Mouse (Mus musculus): ENCODE results near the gene Slc26a11. TPM values are rescaled to one million over a fixed set of nuclear protein-coding genes. Genes with fewer than 3 reads are reported as not detected.

Gene Slc26a11
- polyA plus RNA-seq, 2 experiments: 1.1 to 1.2 TPM

GRCm38 (mm10) chr11:119330592-119330991 lies 24.8 kb upstream of the Slc26a11 start:
- TF ChIP-seq CTCF (IDR thresholded peaks at IDR 0.05; ENCODE audit: low read depth): no peak
- no peak for TF ChIP-seq EP300 (IDR thresholded peaks at IDR 0.05; ENCODE audit: low read depth)
- H3K36me3 ChIP-seq (replicated peaks; ENCODE audit: control insufficient read depth, insufficient read depth, low read depth): no peaks in the 10 kb centered on the region
- H3K27ac ChIP-seq: no peak overlapping the region
- H3K9ac ChIP-seq (replicated peaks): no peak overlapping the region
- no peaks in the 10 kb centered on the region; the same call in 1 of the 2 replicates for H3K27me3 ChIP-seq (ENCODE audit: control insufficient read depth, insufficient read depth, low read length)
- no peak overlapping the region for H3K4me3 ChIP-seq (ENCODE audit: insufficient read depth in 1 of 2, low read depth in 2 of 2, low read length in 2 of 2)
- no peak overlapping the region for H3K4me2 ChIP-seq (ENCODE audit: low read depth)
- ATAC-seq (ENCODE audit: insufficient read depth): no peak
- DNase-seq (ENCODE audit: low read depth in 3 of 3, low spot score in 3 of 3): no peak
- 43% methylated on average over 4 of the region's 4 CpGs for WGBS (ENCODE audit: insufficient replicate concordance)
- H3K4me1 ChIP-seq (replicated peaks; ENCODE audit: control insufficient read depth in 2 of 2, insufficient read depth in 2 of 2, low read length in 1 of 2): no peaks in the 10 kb centered on the region
- H3K9me3 ChIP-seq (ENCODE audit: control insufficient read depth, low read length): no peaks in the 10 kb centered on the region

DNA sequence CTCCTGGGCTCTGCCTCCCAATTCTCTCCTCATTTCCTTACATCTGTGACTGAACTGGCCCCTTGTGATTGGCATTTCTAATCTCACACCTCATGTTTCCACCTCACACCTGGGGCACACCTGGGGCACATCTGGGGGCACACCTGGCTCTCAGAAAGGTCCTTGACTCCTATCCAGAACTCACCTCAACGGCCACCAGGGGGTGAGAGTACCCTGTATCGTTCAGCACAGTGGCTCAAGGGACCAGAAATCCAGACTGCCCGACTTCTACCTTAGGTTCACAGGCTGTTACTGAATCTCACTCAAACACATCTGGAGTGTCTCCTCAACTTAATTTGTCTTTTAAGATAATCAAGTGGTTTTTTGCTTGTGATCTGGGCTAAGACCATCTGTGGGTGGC lies 23.4 kb upstream of the Slc26a11 start:
- DNase-seq (ENCODE audit: low read depth in 3 of 3, low spot score in 3 of 3) (no peak), ATAC-seq (ENCODE audit: insufficient read depth) (no peak)
- Histone ChIP-seq H3K9ac (replicated peaks) (no peak overlapping the region), H3K27me3 (ENCODE audit: control insufficient read depth, insufficient read depth, low read length) (no peaks in the 10 kb centered on the region; the same call in 1 of the 2 replicates), H3K4me1 (replicated peaks; ENCODE audit: control insufficient read depth in 2 of 2, insufficient read depth in 2 of 2, low read length in 1 of 2) (no peaks in the 10 kb centered on the region), H3K4me2 (ENCODE audit: low read depth) (no peak overlapping the region), H3K4me3 (ENCODE audit: insufficient read depth in 1 of 2, low read depth in 2 of 2, low read length in 2 of 2) (no peak overlapping the region), H3K9me3 (ENCODE audit: control insufficient read depth, low read length) (no peaks in the 10 kb centered on the region), H3K27ac (no peak overlapping the region), H3K36me3 (replicated peaks; ENCODE audit: control insufficient read depth, insufficient read depth, low read depth) (no peaks in the 10 kb centered on the region)
- TF ChIP-seq EP300 (IDR thresholded peaks at IDR 0.05; ENCODE audit: low read depth) (no peak), CTCF (IDR thresholded peaks at IDR 0.05; ENCODE audit: low read depth) (0 out of 2 replicates have a peak, but pooled peaks have one; percentile 18)
- WGBS (ENCODE audit: insufficient replicate concordance): 32% methylated on average over 3 of the region's 3 CpGs

GRCm38 (mm10) chr11:119338271-119339059 lies 16.9 kb upstream of the Slc26a11 start:
- ATAC-seq (ENCODE audit: insufficient read depth) (no peak), DNase-seq (ENCODE audit: low read depth in 3 of 3, low spot score in 3 of 3) (no peak)
- TF ChIP-seq EP300 (IDR thresholded peaks at IDR 0.05; ENCODE audit: low read depth) (no peak), CTCF (IDR thresholded peaks at IDR 0.05; ENCODE audit: low read depth) (no peak)

GRCm38 (mm10) chr11:119339179-119339578 lies 16.2 kb upstream of the Slc26a11 start:
- Histone ChIP-seq H3K36me3 (replicated peaks; ENCODE audit: control insufficient read depth, insufficient read depth, low read depth) (no peaks in the 10 kb centered on the region), H3K27ac (no peak overlapping the region), H3K4me2 (ENCODE audit: low read depth) (no peak overlapping the region), H3K4me3 (ENCODE audit: insufficient read depth in 1 of 2, low read depth in 2 of 2, low read length in 2 of 2) (no peak overlapping the region), H3K9ac (replicated peaks) (no peak overlapping the region), H3K27me3 (ENCODE audit: control insufficient read depth, insufficient read depth, low read length) (no peaks in the 10 kb centered on the region), H3K4me1 (replicated peaks; ENCODE audit: control insufficient read depth in 2 of 2, insufficient read depth in 2 of 2, low read length in 1 of 2) (no peaks in the 10 kb centered on the region), H3K9me3 (ENCODE audit: control insufficient read depth, low read length) (no peaks in the 10 kb centered on the region)
- ATAC-seq (ENCODE audit: insufficient read depth) (no peak), DNase-seq (ENCODE audit: low read depth in 3 of 3, low spot score in 3 of 3) (no peak)
- WGBS (ENCODE audit: insufficient replicate concordance): 42% methylated on average over 5 of the region's 5 CpGs
- TF ChIP-seq EP300 (IDR thresholded peaks at IDR 0.05; ENCODE audit: low read depth) (no peak), CTCF (IDR thresholded peaks at IDR 0.05; ENCODE audit: low read depth) (no peak)

More at GRCm38 (mm10) chr11:119338271-119339059, 16.9 kb upstream of the Slc26a11 start:
- Histone ChIP-seq H3K9me3 (ENCODE audit: control insufficient read depth, low read length) (no peaks in the 10 kb centered on the region), H3K36me3 (replicated peaks; ENCODE audit: control insufficient read depth, insufficient read depth, low read depth) (no peaks in the 10 kb centered on the region), H3K27me3 (ENCODE audit: control insufficient read depth, insufficient read depth, low read length) (no peaks in the 10 kb centered on the region), H3K9ac (replicated peaks) (no peak overlapping the region), H3K4me2 (ENCODE audit: low read depth) (no peak overlapping the region), H3K4me3 (ENCODE audit: insufficient read depth in 1 of 2, low read depth in 2 of 2, low read length in 2 of 2) (no peak overlapping the region), H3K4me1 (replicated peaks; ENCODE audit: control insufficient read depth in 2 of 2, insufficient read depth in 2 of 2, low read length in 1 of 2) (no peaks in the 10 kb centered on the region), H3K27ac (no peak overlapping the region)
- 64% methylated on average over 10 of the region's 10 CpGs for WGBS (ENCODE audit: insufficient replicate concordance)

DNA sequence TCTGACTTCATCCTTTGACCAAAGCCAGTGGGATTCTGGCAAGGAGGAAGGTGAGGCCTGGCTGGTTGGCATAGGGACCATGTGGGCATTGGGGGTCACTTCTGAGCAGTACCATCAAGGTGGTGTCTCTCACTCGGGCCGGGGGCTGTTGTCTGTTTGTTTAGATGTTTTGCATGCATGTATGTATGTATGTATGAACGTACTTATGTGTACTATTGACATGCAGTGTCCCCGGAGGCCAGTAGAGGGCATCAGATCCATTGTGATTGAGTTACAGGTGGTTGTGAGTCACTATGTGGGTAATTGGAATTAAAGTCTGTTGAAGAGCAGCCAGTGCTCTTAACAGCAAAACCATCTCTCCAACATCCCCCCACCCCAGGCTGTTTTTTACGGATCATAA lies 15.7 kb upstream of the Slc26a11 start:
- Histone ChIP-seq H3K9ac (replicated peaks) (no peak overlapping the region), H3K9me3 (ENCODE audit: control insufficient read depth, low read length) (no peaks in the 10 kb centered on the region), H3K36me3 (replicated peaks; ENCODE audit: control insufficient read depth, insufficient read depth, low read depth) (no peaks in the 10 kb centered on the region), H3K4me3 (ENCODE audit: insufficient read depth in 1 of 2, low read depth in 2 of 2, low read length in 2 of 2) (no peak overlapping the region), H3K27ac (no peak overlapping the region), H3K27me3 (ENCODE audit: control insufficient read depth, insufficient read depth, low read length) (no peaks in the 10 kb centered on the region), H3K4me2 (ENCODE audit: low read depth) (no peak overlapping the region), H3K4me1 (replicated peaks; ENCODE audit: control insufficient read depth in 2 of 2, insufficient read depth in 2 of 2, low read length in 1 of 2) (no peaks in the 10 kb centered on the region)
- 5% methylated on average over 5 of the region's 5 CpGs for WGBS (ENCODE audit: insufficient replicate concordance)
- peak; percentile 83 for TF ChIP-seq CTCF (IDR thresholded peaks at IDR 0.05; ENCODE audit: low read depth)
- TF ChIP-seq EP300 (IDR thresholded peaks at IDR 0.05; ENCODE audit: low read depth): no peak
- DNase-seq (ENCODE audit: low read depth in 3 of 3, low spot score in 3 of 3): peak; percentile 36 to 56 (median 48)
- no peak for ATAC-seq (ENCODE audit: insufficient read depth)

Data from liver, embryonic 14.5 days (tissue).